In the genomic region with DNA sequence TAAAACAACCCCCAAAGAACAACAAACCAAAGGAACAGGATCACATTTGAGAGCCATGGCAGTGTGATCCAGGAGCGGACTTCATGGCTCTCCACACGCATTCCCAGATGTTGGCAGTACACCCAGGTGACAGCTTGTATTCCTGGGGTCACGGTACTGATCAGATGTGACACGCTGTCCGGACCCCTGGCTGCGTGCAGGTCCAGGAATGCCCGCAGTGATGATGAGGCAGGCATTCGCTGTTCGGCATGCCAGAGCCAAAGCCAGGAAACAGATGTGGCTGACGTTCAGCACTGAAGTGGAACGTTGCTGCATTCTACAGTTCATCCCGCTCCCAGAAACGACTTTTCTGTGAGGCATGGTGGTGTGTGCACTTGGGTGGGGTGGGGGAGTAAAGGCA, we compare ENCODE assay signal across 30 mouse cellular contexts. TPM values are rescaled to one million over a fixed set of nuclear protein-coding genes. Genes with fewer than 3 reads are reported as not detected.
DNase-seq lines count a peak whose midpoint lies in the region; ATAC-seq lines count a peak whose summit lies in the region.
"Had no signal": no experiment of that assay in that cellular context is flagged by ENCODE, and none has a peak within 500 bp of the region (broad histone marks: within the 10 kb centered on the region; RNA-seq: fewer than 3 reads in every experiment).

No protein-coding gene starts in this region.

- no peak overlapping the region for H3K4me2 ChIP-seq in embryonic facial prominence, embryonic 14.5 days (ENCODE audit: low read depth, low read length)
- no peak overlapping the region for H3K4me2 ChIP-seq in midbrain, embryonic 16.5 days (ENCODE audit: low read length)
- H3K4me2 ChIP-seq: embryonic facial prominence, embryonic 12.5 days; forebrain, embryonic 13.5 days; heart, embryonic 13.5 days; hindbrain, embryonic 12.5 days; hindbrain, embryonic 15.5 days had no signal

- H3K4me1 ChIP-seq in megakaryocyte, embryonic 14.5 days, result peaks cover 3% of the 10 kb centered on the region; the same call in 1 of the 2 replicates
- no peaks in the 10 kb centered on the region for H3K4me1 ChIP-seq in embryonic facial prominence, embryonic 14.5 days (ENCODE audit: control insufficient read depth, insufficient read depth, low read length)
- no peaks in the 10 kb centered on the region for H3K4me1 ChIP-seq in midbrain, embryonic 16.5 days (ENCODE audit: control insufficient read depth, insufficient read depth, low read length)
- H3K4me1 ChIP-seq: forebrain, embryonic 13.5 days; hindbrain, embryonic 12.5 days; hindbrain, embryonic 15.5 days had no signal

- ATAC-seq in megakaryocyte, adult 5-6 weeks (ENCODE audit: poor library complexity, severe bottlenecking), result no peak
- ATAC-seq in embryonic facial prominence, embryonic 14.5 days (ENCODE audit: low read depth), result 0 out of 2 replicates have a peak, but pooled peaks have one; percentile 44
- no peak for ATAC-seq in midbrain, embryonic 16.5 days
- ATAC-seq: forebrain, embryonic 13.5 days; forebrain, embryonic 16.5 days; intestine, postnatal 0 days; Patski had no signal

- 0 out of 2 replicates have a peak, but pooled peaks cover 9% of the 10 kb centered on the region for H3K9me3 ChIP-seq in megakaryocyte, embryonic 14.5 days
- H3K9me3 ChIP-seq in embryonic facial prominence, embryonic 14.5 days (ENCODE audit: control insufficient read depth, low read length), result no peaks in the 10 kb centered on the region
- H3K9me3 ChIP-seq in midbrain, embryonic 16.5 days (replicated peaks; ENCODE audit: control insufficient read depth, low read length, poor library complexity, severe bottlenecking), result no peaks in the 10 kb centered on the region
- H3K9me3 ChIP-seq: embryonic facial prominence, embryonic 12.5 days; forebrain, embryonic 13.5 days; G1E; heart, embryonic 13.5 days; hindbrain, embryonic 12.5 days; hindbrain, embryonic 15.5 days had no signal

- peak overlapping the region; percentile 8 for H3K4me3 ChIP-seq in megakaryocyte, embryonic 14.5 days (replicated peaks)
- no peak overlapping the region for H3K4me3 ChIP-seq in embryonic facial prominence, embryonic 14.5 days (ENCODE audit: low read depth, low read length)
- no peak overlapping the region for H3K4me3 ChIP-seq in midbrain, embryonic 16.5 days (ENCODE audit: low read depth, low read length)
- H3K4me3 ChIP-seq: embryonic facial prominence, embryonic 12.5 days; forebrain, embryonic 13.5 days; heart, embryonic 13.5 days; hindbrain, embryonic 12.5 days; hindbrain, embryonic 15.5 days had no signal

- peak; percentile 27 for DNase-seq in embryo, embryonic 10.5 days (ENCODE audit: low spot score)
- no peak for DNase-seq in embryo, embryonic 9.5 days (ENCODE audit: extremely low spot score)
- peak; percentile 43 for DNase-seq in embryonic facial prominence, embryonic 14.5 days (ENCODE audit: low spot score)
- peak; percentile 59 for DNase-seq in mesoderm, embryonic 11.5 days (ENCODE audit: low read depth, low spot score)
- no peak for DNase-seq in spleen, postnatal 10 days (ENCODE audit: low spot score in 2 of 2)
- DNase-seq: adrenal gland, postnatal 10 days; adrenal gland, postnatal 36 days; B cell, adult 2 months; cerebellum, adult 18-20 months; cerebellum, adult 9-11 months; cerebellum, postnatal 25 days; gastrocnemius, postnatal 10 days; gastrocnemius, postnatal 36 days; kidney, adult 2 months had no signal

- H3K27ac ChIP-seq in embryonic facial prominence, embryonic 14.5 days (replicated peaks; ENCODE audit: low read depth, low read length), result peak overlapping the region; percentile 28; the same call in 1 of the 2 replicates
- no peak overlapping the region for H3K27ac ChIP-seq in midbrain, embryonic 16.5 days (ENCODE audit: low read length)
- H3K27ac ChIP-seq: embryonic facial prominence, embryonic 12.5 days; forebrain, embryonic 13.5 days; heart, embryonic 13.5 days; hindbrain, embryonic 12.5 days; hindbrain, embryonic 15.5 days had no signal

- no peak overlapping the region for H3K9ac ChIP-seq in embryonic facial prominence, embryonic 14.5 days (ENCODE audit: low read depth, low read length)
- no peak overlapping the region for H3K9ac ChIP-seq in midbrain, embryonic 16.5 days (ENCODE audit: low read depth, low read length)
- H3K9ac ChIP-seq: embryonic facial prominence, embryonic 12.5 days; forebrain, embryonic 13.5 days; hindbrain, embryonic 12.5 days; hindbrain, embryonic 15.5 days had no signal

- no peaks in the 10 kb centered on the region for H3K27me3 ChIP-seq in megakaryocyte, embryonic 14.5 days (replicated peaks)
- no peaks in the 10 kb centered on the region for H3K27me3 ChIP-seq in embryonic facial prominence, embryonic 14.5 days (replicated peaks; ENCODE audit: control insufficient read depth, insufficient read depth, low read length)
- H3K27me3 ChIP-seq in midbrain, embryonic 16.5 days (ENCODE audit: control insufficient read depth, insufficient read depth, low read depth, low read length), result no peaks in the 10 kb centered on the region
- H3K27me3 ChIP-seq: CH12.LX; embryonic facial prominence, embryonic 12.5 days; forebrain, embryonic 13.5 days; heart, embryonic 13.5 days; hindbrain, embryonic 12.5 days; hindbrain, embryonic 15.5 days; Patski had no signal

- peaks cover 42% of the 10 kb centered on the region for H3K36me3 ChIP-seq in megakaryocyte, embryonic 14.5 days (replicated peaks; ENCODE audit: low read length)
- 0 out of 2 replicates have a peak, but pooled peaks cover 7% of the 10 kb centered on the region for H3K36me3 ChIP-seq in embryonic facial prominence, embryonic 14.5 days (ENCODE audit: control insufficient read depth, insufficient read depth, low read length)
- no peaks in the 10 kb centered on the region for H3K36me3 ChIP-seq in midbrain, embryonic 16.5 days (ENCODE audit: control insufficient read depth, insufficient read depth, low read length)
- H3K36me3 ChIP-seq: hindbrain, embryonic 12.5 days; hindbrain, embryonic 15.5 days had no signal

- WGBS in embryonic facial prominence, embryonic 14.5 days, result 38% methylated on average over 13 of the region's 13 CpGs
- WGBS in midbrain, embryonic 16.5 days, result 85% methylated on average over 13 of the region's 13 CpGs

RNA-seq across cellular contexts. Expression of a gene that starts 42.6 kb away (rescaled TPM):
- polyA plus RNA-seq in megakaryocyte, embryonic 14.5 days (2012; ENCODE audit: insufficient read depth, low replicate concordance), result not detected in 2 replicates
- not detected in 2 replicates for total RNA-seq in megakaryocyte, adult 5-6 weeks (2015)
- not detected in 2 replicates for total RNA-seq in megakaryocyte, adult 5-6 weeks (2017)
- 26.5 and 27.7 TPM in 2 replicates for polyA plus RNA-seq in embryonic facial prominence, embryonic 14.5 days (2014; fragmentation: Nextera tagmentation; extraction: Ambion mirVana)
- 52.1 and 53.8 TPM in 2 replicates for polyA plus RNA-seq in midbrain, embryonic 16.5 days (2015; fragmentation: Nextera tagmentation; extraction: Ambion mirVana)
- total RNA-seq: common myeloid progenitor, adult 5-6 weeks; granulocyte monocyte progenitor cell, adult 5-6 weeks; hematopoietic stem cell, adult 5-6 weeks had no signal
- polyA plus RNA-seq: G1E had no signal

Comparison
In these comparisons a context has a peak if more than half of its experiments do, and no peak if none do; other contexts are left out.
1. DNase-seq: peak in embryo, embryonic 10.5 days (single experiment), embryonic facial prominence, embryonic 14.5 days (single experiment) and mesoderm, embryonic 11.5 days (single experiment); none in embryo, embryonic 9.5 days (single experiment) and spleen, postnatal 10 days (0 of 2).
2. RNA of a gene that starts 42.6 kb away (polyA plus RNA-seq): 52.1 to 53.8 TPM in midbrain, embryonic 16.5 days and 26.5 to 27.7 TPM in embryonic facial prominence, embryonic 14.5 days; not detected in megakaryocyte, embryonic 14.5 days; every median in the first group is over 10 times any median in the second.